Mouse (Mus musculus) kidney, adult 2 months (tissue): ENCODE data around the gene Zbtb45.

ENCODE experiments used
- CTCF ChIP-seq: fragments of 200-500 bp; conservative IDR thresholded peaks from 2 replicates; pipeline ENCODE4 v1.5.1; 2011; ENCODE audit warnings: low read depth, mild to moderate bottlenecking, control low read depth, low read length, moderate library complexity, mixed read lengths; ENCODE audit not compliant: insufficient read depth, insufficient read length
- POLR2A ChIP-seq: fragments of 200-500 bp; IDR thresholded peaks from one replicate; pipeline ENCODE4 v1.6.1; 2011; ENCODE audit warnings: low read depth, low read length, control low read depth

DNA sequence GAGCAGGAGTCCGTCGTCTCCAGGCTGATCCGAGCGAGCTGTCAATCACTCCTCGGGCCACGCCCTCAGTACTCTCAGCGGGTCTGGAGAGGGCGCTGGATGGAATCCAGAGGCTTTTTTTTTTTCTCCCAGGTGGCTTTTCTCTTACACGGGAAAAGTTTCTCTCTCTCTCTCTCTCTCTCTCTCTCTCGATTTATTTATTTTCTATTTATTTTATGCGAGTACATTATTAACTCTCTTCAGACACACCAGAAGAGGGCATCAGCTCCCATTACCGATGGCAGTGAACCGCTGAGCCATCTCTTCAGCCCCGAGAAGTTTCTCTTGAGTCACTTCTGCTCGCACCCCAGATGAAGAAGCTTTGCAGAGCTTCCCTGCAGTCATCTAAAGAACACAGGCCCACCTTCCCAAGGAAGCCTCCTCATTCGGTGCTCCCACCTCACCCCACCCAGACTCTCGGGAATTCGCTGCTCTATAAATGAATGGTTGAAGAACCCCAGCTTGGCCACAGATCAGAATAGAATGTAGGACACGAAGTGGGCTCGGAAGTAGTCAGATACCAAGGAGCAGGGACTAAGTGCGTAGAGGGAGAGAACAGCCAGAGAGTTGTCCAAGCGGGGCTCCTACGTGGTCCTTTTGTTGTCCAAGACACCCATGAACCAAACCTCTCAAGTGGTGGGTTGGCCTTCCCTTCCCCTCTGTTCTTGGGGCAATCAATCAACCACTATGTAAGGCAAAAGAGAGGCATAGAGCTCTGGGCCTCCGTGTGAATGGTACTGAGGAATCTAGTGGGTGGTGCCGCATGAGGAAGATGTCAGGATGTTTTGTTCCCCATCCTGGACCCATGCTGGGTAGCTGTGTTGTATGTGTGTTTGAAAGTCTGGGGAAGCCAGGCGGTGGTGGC lies at the start of gene Zbtb45:
- TF ChIP-seq CTCF: no peak
- no peak for TF ChIP-seq POLR2A
